Mouse (Mus musculus) thymus, adult 18-20 months (tissue): ENCODE results near the gene Sval3.

Experiments
- DNase-seq, 2 experiments: peaks; one replicate each; pipeline ENCODE4 v3.0.0; 2022; ENCODE audit warnings: mixed read lengths in 2 of 2

Gene Sval3

GRCm38 (mm10) chr6:41967840-41968239, at the start of gene Sval3:
Sval3 (plus strand) TSS chr6:41968140.
- no peak for DNase-seq

GRCm38 (mm10) chr6:41951330-41951729, 16.6 kb upstream of the Sval3 start, which contains the start of gene Sval1:
Sval1 (plus strand) TSS chr6:41951630.
- DNase-seq = no peak
